Mouse (Mus musculus): ENCODE data around the gene Mllt3.

Gene Mllt3

DNA sequence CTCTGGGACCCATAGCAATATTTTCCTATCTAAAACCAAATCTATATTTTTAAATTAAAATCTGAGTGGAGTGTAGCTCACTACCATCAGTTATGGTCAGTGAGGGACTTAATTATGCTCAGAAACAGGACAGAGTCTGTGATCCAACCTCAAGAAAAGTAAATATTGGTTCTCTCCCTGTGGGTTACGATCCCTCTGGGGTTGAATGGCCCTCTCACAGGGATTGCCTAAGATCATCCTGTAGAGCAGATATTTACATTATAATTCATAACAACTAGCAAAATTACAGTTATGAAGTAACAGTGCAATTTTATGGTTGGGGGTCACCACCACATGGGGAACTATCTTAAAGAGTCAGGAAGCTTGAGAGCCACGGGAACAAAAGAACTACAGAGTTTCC is 152.9 kb downstream of the Mllt3 start:
- DNase-seq (ENCODE audit: low spot score) = no peak

DNA sequence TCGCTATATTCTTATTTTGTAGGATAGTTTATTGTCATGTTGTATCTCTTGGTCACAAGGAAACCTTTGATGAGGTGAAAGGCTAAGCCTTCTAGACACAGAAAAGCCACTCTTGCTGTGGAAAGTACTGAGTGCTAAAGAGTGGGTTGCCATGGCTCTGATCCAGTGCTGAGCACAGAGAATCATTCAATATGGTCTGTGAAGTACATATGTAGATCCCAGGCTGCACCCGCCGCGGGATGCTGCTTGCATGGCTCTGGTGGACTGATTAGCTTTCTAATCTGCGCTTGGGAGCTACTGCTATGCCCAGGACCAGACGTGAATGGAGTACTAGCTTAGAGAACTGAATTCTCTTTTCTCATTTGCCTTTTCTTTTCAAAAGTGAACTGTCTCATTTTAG is 154.5 kb downstream of the Mllt3 start:
- no peak for DNase-seq (ENCODE audit: low spot score)

DNA sequence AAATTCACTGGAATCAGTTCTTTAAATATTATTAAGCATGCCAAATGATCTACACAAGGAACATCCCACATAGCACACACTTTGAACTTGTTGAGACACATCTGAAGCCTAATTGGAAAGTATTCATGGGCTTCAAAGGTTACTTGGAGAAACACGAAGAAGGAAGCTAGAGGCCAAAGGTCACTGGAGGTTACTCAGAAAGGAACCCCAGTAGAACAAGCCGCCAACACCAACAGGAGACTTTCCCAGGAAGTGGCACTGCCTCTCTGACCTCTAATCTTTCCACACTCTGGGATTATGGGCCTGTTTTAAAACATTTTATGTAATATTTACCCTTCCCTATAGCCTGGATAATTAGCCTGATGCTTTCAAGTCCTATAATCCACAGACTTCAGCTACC is 162.6 kb downstream of the Mllt3 start:
- DNase-seq (ENCODE audit: low spot score) = no peak

DNA sequence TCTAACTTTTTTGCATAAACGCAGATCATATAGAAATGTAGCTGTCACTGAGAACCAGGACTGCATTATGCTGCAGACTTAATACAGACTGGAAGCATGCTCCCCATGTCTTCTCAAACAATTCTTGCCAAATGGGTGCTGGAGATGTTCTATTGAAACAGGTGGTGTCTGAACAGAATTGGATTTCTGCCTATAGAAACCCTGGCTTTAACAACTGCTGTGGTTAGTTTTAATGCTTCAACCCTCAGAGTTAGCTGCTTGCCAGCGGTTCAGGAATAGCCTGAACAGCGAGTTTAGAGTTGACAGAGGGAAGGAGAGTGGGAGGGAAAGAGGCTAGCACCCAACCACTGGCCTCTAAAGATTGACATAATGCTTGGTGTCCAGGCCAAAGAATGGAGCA is 166.6 kb downstream of the Mllt3 start:
- no peak for DNase-seq (ENCODE audit: low spot score)

DNA sequence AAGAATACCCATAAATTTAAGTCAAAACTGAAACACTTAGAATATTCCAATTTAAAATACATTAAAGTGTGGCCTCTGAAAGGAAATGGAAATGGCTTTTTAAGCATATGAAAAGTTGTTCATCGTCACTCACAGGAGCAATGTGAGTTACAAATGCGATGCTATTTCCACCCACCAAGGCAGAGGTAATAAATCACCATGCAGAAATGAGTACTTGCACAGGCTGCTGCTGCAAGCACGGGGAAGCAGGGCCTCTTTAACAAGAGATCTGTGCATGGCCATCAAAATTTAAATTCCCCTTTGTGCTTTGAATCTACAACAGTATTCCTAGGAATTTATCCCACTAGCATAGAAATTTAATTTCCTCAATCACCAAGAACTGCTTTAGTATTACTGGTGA is 167.3 kb downstream of the Mllt3 start:
- DNase-seq (ENCODE audit: low spot score) = no peak

DNA sequence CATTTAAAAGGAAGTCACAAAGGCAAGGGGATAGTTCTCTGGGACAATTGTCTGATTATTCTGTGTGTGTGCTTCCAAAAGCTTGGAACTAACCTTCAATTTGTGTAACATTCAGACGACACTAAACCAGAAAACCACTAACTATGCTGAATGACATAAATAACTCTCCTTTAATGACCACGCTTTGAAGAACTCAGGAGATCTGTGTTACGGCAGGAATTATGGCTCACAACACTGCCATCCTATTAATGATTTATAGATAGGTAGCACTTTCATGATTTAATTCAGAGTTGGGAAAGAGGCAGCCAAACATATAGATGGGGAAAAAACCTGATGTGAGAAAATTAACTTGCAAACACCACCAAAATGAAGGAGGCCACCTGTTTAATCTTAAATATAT is 168.1 kb downstream of the Mllt3 start:
- no peak for DNase-seq (ENCODE audit: low spot score)

DNA sequence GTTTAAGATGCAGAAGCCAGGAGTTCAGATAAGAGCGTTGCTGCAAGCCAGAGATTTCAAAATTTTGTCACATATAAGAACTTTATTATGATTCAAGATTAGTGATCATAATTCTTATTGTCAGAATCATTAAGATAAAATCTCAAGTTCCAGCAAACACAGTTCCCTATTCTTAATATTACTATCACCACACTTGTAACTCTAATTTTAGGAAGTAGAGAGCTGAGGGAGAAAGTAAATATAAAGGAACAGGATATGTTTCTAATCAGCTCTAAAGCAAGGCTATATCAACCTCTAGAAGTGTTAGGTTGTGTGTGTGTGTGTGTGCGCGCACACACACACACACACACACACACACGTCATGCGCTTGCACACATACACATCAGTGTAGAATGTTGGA is 170.0 kb downstream of the Mllt3 start:
- no peak for DNase-seq (ENCODE audit: low spot score)

DNA sequence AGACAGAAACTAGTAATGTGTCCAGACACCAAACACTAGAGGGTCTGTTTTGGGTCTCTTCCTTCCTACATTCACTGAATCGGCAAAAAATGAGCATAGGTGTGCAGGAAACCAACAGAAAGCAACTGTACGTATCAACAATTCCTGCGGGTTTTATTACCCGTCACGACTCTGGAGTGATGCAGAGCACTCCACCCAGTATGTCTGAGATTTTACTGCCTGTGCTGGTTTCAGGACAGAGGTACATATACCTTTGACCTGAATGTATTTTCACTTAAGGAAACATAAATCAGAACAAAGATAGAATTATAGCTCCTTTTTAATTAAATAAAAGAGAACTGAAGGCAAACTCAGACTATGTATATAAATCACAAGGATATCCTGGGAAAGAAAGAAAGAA is 172.4 kb downstream of the Mllt3 start:
- no peak for DNase-seq (ENCODE audit: low spot score)

DNA sequence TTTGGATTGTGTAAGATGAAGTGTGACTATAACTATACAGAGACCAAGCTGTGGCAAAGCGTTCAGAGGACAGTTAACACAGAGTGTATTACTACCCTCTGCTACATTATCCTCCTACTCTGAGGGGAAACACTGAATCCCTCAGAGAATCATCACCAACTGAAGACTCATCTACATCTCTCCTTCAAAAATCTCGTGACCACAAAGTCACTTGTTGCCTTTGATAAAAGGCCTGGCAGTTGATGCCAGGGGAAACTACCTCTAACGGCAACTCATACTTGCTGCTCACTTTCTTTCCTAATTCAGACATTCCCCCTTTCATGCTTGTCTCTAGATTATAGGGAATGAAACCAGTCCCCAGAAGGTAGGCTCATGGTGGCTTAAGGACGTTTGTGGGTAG is 174.0 kb downstream of the Mllt3 start:
- DNase-seq (ENCODE audit: low spot score) = no peak

DNA sequence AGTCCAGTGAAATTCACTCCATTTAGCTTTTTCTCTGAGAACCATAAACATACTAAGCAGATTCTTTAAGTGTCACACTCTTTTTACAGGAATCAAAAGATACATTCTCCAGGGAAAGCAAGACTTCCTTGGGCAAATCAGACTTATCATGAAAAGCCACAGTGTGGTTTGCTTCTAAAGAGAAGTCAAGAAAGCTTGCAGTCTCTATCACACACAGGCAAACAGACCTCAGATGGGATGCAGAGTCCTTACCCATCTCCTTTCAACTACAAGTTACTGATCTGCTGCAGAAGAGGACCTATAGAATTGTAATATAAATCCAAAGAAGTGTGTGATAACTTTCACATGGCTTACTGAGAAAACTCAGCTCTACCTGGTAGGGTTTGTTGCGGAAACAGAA is 175.2 kb downstream of the Mllt3 start:
- DNase-seq (ENCODE audit: low spot score) = no peak

DNA sequence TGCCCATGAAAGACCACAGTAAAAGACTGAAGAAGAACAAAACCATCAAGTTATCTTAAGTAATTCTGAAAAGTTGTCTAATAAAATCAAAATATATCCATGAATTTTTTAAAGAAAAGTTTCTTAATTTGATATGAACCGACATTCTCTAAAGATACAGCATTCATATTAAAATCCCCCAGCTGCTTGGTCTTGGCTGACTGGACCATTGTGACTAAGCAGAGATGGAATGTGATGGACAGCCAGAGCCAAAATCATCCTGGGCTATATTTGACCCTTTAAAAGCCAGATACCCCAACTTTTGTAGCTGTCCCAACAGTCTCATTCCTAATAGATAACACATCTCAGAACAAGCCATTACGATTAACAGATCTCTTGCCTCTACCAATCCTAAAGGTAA is 180.7 kb downstream of the Mllt3 start:
- no peak for DNase-seq (ENCODE audit: low spot score)

DNA sequence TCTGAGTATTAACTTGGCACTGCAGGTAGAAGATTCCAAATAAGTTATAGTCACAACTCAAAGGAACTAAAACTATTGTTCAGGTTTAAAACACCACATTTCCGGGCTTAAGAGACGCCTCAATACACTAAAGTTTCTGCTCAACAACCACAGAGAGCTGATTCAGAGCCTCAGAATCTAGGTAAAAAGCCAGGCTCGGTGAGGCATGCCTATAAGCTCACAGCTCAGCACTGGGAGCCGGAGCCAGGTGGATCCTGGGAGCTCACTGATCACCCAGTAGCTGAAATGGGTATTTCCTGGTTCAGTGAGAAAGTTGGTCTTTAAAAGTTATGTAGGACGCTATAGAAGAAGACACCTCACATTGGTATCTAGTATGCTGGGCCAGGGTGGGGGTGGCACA is 183.1 kb downstream of the Mllt3 start:
- no peak for DNase-seq (ENCODE audit: low spot score)

DNA sequence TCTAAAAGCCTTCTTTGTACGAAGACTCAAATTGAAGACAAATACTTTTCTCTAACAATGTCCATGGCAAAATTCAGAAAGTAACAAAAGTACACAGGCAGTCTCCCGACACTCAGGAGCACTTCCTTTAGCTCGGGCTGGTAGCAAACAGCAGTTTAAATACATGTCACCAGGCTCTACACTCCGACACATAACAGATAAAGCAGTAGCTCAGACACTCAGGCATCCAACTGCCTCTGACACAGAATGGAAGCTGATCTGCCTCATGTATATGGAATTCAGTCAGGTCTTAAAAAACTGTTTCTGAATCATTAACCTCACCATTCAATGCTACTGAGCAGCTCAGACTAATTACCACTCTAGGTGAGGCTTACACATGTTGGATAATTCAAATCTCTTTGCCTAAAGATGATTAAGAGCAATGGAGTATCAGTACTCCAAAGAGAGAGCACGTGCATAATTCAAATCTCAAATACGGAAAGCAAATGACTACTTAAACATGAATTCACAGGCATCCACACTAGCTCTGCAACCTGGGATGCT is 188.4 kb downstream of the Mllt3 start:
- DNase-seq (ENCODE audit: low spot score) = no peak

DNA sequence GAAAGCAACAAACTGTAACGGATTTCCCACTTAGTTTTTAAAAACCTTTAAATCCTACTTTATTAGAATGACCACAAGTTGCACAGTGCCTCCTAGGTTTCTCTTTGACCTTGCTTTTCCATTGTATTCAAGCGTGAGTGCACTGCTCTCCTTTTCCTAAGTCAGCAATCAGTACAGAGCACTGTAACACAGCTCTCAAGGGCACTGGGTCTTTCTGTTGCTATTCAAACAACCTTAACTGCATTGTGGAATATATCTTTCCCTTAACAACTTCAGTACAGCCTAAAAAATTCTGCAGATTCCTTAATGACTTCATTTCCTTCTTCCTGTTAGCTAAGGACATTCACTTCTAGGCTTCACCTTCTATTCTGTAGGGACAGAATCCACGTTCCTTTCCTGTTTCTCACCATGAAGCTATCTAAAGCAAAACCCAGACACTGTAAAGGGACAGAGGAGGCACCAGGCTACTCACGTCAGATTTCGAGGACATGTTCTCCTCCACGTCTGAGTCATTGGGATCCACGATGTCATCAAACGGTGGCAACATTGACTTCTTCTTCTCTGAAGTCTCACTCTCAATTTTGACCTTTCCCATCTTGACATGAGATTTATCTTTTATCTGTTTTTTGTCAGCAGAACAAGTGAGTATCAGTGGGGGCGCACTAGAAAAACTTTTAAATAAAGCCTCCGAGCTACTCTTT is 192.8 kb downstream of the Mllt3 start:
- no peak for DNase-seq (ENCODE audit: low spot score)

DNA sequence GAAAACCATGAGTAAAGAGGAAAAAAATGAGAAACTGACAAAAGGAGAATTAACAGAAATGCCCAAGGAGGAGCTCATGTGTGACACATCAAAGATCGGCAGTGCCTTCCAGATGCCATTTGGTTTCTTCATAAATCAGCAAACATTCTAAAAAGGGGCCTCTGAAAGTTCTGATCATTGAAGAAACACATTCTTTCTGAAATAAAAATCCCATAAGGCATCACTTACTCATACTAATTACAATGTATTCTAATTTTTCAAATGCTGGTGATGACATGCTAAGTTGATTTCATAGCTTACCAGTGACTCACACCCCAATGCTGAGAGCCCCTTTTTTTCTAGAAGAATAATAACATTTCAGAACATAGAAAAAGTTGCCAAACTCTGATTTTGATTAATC is 194.4 kb downstream of the Mllt3 start:
- no peak for DNase-seq (ENCODE audit: low spot score)

DNA sequence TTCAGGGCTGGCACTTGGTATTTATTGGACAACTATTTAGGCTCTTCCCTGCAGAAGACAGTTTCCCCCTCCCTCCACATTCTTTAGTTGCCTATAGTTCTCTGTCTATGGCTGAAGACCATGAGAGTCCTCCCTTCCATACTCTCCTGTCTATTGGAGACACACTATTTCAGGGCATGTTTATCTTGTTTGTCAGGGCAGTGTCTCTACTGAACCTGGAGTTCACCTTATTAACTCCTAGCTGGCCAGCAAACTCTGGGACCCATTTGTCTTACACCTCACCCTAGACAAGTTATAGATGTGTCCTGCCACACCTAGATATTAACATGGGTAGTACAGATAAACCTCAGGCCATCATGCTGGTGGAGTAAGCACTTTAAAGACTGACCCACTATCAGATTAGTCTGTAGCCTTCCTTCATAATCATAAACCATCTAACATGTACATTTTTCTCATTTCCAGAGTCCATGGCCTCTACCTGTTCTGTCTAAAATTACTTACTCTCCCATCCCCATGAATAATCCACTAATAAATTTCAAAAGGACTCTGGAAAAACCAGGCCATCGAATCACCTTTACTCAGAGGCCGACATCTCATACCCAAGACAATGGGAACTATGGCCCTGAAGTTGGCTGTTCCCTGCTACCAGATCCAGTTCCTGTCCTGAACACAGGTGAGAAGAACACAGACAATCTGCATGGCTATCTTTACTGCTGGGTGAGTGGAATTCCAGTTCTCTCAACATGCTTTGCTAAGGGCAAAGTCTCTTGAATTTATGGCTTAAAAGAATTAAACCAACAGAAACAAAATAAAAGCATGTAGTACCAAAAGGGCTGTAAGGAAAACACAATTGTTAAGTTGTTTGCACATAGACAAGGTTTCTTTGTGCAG is 195.4 kb downstream of the Mllt3 start:
- DNase-seq (ENCODE audit: low spot score) = no peak

DNA sequence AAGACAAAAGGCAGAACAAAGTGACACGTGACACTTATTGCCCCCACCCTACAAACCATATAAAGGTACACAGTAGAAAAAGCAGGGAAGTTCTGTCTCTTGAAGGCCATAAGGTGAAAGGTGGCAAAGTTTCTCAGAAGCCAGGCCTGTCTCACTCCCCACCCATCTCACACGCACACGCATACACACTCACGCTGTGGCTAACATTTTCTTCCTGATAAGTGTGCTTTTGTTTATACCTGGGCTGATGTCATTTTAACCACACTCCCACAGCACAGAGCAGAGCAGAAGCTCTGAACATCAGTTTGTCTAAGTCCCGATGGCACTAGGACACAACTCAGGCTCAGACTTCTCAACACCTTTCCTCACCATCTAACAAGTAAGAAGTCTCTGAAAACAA is 196.9 kb downstream of the Mllt3 start:
- no peak for DNase-seq (ENCODE audit: low spot score)

DNA sequence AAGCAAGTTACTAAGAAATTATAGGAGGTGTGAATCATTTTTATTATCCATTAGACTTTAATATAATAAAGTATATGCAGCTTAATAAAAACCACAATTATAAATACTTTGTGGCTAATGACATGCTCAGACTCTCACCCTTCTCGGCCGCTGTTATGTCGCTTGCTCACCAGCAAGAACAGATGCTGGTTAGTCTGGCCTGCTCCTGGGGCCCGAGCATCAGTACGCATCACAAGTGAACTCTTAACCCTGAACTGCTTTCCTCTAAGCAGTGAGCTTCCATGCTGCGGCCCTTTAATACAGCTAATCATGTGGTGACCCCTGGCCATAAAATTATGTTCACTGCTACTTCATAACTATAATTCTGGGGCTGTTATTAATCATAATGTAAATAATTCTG is 198.0 kb downstream of the Mllt3 start:
- DNase-seq (ENCODE audit: low spot score) = no peak

DNA sequence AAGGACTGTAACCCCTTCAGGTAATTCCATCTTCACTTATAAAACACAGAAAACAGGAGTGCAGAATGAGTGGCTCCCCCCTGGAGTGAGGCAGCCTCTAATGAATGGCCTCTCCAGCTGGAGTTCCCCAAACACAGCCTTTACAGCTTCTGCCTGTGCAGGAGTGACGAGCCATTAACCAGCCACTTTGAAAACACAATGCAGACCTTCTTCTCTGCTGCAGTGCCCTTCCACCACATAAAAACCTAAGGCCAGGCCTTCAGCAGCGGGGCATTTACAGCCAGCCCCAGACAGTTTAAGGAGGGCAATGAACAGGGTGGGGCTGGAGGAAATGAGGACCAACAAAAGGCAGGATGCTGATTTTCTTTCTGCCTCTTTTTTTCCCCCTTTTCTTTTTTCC is 198.9 kb downstream of the Mllt3 start:
- DNase-seq (ENCODE audit: low spot score) = no peak

DNA sequence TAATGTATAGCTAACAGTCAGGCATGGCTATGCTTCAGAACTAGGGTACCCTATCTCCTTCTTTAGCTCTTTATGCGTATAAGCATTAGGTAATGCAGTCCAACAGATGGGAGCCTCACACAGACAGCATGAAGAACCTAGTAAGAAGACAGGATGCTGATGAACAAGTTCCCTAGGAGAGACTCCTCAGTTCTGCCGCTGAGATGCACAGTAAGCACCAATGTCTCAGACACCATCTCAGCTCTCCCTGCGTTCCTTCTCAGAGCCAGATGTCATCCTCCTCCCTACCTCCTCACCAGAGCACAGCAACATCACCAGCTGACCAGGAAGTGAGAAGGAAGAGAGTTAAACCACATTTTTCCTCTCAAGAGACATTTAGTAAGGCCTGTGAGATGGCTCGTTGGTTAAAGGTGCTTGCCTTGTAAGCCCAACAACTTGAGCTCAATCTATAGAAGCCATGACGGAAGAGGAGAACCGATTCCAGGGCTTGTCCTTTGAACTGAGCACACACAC is 202.3 kb downstream of the Mllt3 start:
- DNase-seq (ENCODE audit: low spot score) = no peak

DNA sequence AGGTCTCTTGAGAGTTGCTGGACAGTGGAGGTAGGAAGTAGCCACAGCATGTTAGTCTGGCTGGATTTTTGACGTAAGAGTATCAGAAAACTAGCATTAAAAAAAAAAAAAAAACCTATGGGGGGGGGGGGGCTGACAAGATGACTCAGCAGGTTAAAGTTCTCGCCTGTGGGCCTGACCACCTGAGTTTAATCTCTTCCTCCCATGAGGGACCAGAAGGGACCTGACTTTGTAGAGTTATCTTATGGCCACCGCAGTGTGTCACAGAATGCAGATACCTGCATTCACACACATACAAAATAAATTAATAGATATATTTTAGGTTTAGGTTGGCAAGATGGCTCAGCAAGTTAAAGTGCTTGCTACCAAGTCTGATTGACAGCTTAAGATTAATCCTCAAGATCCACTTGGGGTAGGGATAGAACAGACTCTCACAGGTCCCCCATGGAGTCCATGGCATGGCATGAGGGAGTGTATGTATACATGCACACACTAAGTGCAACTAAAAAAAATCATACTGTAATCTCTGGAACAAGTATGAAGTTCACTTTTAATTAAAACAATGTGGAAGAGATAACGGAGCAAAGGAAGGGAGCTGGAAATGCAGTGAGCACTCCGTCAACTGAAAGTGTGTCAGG is 203.6 kb downstream of the Mllt3 start:
- no peak for DNase-seq (ENCODE audit: low spot score)

DNA sequence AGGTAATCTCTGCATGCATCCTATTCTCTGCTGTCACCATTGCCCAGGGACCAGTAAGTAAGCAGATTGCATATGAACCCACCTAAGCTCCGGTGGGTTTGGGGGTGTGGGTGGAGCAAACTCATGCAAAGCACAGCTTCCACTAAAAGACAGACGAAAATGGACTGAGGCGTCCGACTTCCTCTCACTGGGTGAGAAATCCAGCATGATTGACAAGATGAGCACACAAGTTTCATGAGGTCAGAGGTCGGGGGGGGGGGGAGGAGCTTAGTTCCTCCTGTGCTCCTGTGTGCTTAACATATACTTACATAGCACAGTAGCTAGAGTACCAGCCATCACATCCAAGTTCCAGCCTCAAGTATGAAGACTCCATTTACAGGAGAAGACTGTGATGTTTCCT is 206.8 kb downstream of the Mllt3 start:
- DNase-seq (ENCODE audit: low spot score) = no peak

DNA sequence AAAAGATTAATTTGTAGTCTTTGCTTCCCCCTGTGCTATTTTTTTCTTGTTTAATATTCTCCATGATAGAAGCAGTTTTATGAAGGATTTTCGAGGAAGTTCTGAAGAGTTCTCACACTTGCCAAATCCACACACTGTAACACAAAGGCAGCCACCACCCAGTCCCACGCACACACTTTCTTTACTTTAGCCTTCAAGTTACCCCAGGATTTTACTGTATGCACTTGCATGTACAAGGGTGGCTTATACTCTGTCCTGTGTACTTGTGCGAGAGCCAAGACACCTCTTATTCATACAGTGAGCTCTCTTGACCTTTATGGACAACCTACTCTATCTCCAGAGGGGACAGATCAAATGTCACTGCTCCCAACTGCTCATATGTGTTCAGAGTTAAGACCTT is 209.5 kb downstream of the Mllt3 start:
- DNase-seq (ENCODE audit: low spot score) = no peak
